Mouse (Mus musculus): ENCODE measurements around the gene Npc2. TPM values are rescaled to one million over a fixed set of nuclear protein-coding genes. Genes with fewer than 3 reads are reported as not detected.

Npc2 gene
- total and polyA plus RNA-seq, 3 experiments, result 73.4 to 98.5 (median 89.0) TPM

- DNase-seq (ENCODE audit: extremely low read depth), result no peak
- 0 out of 2 replicates have a peak, but pooled peaks cover 3% of the 10 kb centered on the region for H3K79me2 ChIP-seq (replicated peaks; ENCODE audit: control insufficient read depth, extremely low read depth, insufficient read depth, poor library complexity, severe bottlenecking)
- peaks cover 3 to 20% of the 10 kb centered on the region in 2 experiments; a peak in 3 of 4 replicates for H3K4me1 ChIP-seq (ENCODE audit: control insufficient read depth in 1 of 2, insufficient read depth in 2 of 2)
- H3K36me3 ChIP-seq (replicated peaks in 1 of 2; ENCODE audit: control insufficient read depth in 1 of 2, insufficient read depth in 1 of 2, low read length in 1 of 2), result peaks cover 0 to 16% of the 10 kb centered on the region in 2 experiments
- TF ChIP-seq MAZ (IDR thresholded peaks at IDR 0.05; ENCODE audit: low read depth, low read length), result no peak
- no peaks in the 10 kb centered on the region for H3K27me3 ChIP-seq (replicated peaks)
- H3K9ac ChIP-seq (ENCODE audit: insufficient read depth, low read depth), result no peak overlapping the region
- dilution Hi-C loops (cut with MboI; ENCODE audit: extremely low pct_ligation_motif_present, extremely low pct_unique_long_range_greater_than_20kb, low sequenced_read_pairs), result no loop called here
- H3K4me3 ChIP-seq (replicated peaks in 1 of 3; ENCODE audit: low read depth in 2 of 3, low read length in 2 of 3, poor library complexity in 1 of 3), result no peak overlapping the region
- H3K9me3 ChIP-seq (replicated peaks; ENCODE audit: low read length), result no peaks in the 10 kb centered on the region
- in situ Hi-C loops (cut with MboI; ENCODE audit: low pct_ligation_motif_present, low pct_unique_long_range_greater_than_20kb, low sequenced_read_pairs), result no loop called here
- no peak overlapping the region for H3K27ac ChIP-seq (ENCODE audit: insufficient read depth, low read depth)
- no peak overlapping the region for H3K4me2 ChIP-seq (ENCODE audit: insufficient read depth, low read depth, poor library complexity, severe bottlenecking)
Measured at GRCm38 (mm10) chr12:84776229-84776628, 3.3 kb upstream of the Npc2 start.

- TF ChIP-seq TCF12 (IDR thresholded peaks at IDR 0.05; ENCODE audit: low read depth, low read length), result no peak
- TF ChIP-seq PAX5 (IDR thresholded peaks at IDR 0.05; ENCODE audit: low read length), result no peak
- Histone ChIP-seq H3K36me3 (replicated peaks in 1 of 2; ENCODE audit: control insufficient read depth in 1 of 2, insufficient read depth in 1 of 2, low read length in 1 of 2) (peaks cover 0 to 29% of the 10 kb centered on the region in 2 experiments), H3K9me3 (replicated peaks; ENCODE audit: low read length) (no peaks in the 10 kb centered on the region), H3K4me2 (ENCODE audit: insufficient read depth, low read depth, poor library complexity, severe bottlenecking) (no peak overlapping the region), H3K4me1 (ENCODE audit: control insufficient read depth in 1 of 2, insufficient read depth in 2 of 2) (peaks cover 7 to 32% of the 10 kb centered on the region in 2 experiments; a peak in 3 of 4 replicates), H3K27ac (ENCODE audit: insufficient read depth, low read depth) (no peak overlapping the region), H3K79me2 (replicated peaks; ENCODE audit: control insufficient read depth, extremely low read depth, insufficient read depth, poor library complexity, severe bottlenecking) (0 out of 2 replicates have a peak, but pooled peaks cover 3% of the 10 kb centered on the region), H3K4me3 (replicated peaks in 1 of 3; ENCODE audit: low read depth in 2 of 3, low read length in 2 of 3, poor library complexity in 1 of 3) (no peak overlapping the region), H3K27me3 (replicated peaks) (no peaks in the 10 kb centered on the region), H3K9ac (ENCODE audit: insufficient read depth, low read depth) (no peak overlapping the region; the same call in 1 of the 2 replicates)
- in situ Hi-C loops (cut with MboI; ENCODE audit: low pct_ligation_motif_present, low pct_unique_long_range_greater_than_20kb, low sequenced_read_pairs) (no loop called here), dilution Hi-C loops (cut with MboI; ENCODE audit: extremely low pct_ligation_motif_present, extremely low pct_unique_long_range_greater_than_20kb, low sequenced_read_pairs) (no loop called here)
- no peak for DNase-seq (ENCODE audit: extremely low read depth)
Measured at GRCm38 (mm10) chr12:84774376-84774775, 1.4 kb upstream of the Npc2 start.

GRCm38 (mm10) chr12:84773476-84773875, 524 bp upstream of the Npc2 start:
- H3K4me1 ChIP-seq (ENCODE audit: control insufficient read depth in 1 of 2, insufficient read depth in 2 of 2), result peaks cover 7 to 38% of the 10 kb centered on the region in 2 experiments; a peak in 3 of 4 replicates

GRCm38 (mm10) chr12:84771981-84772520, 901 bp downstream of the Npc2 start:
- no peak for DNase-seq (ENCODE audit: extremely low read depth)
- dilution Hi-C loops (cut with MboI; ENCODE audit: extremely low pct_ligation_motif_present, extremely low pct_unique_long_range_greater_than_20kb, low sequenced_read_pairs), result no loop called here
- in situ Hi-C loops (cut with MboI; ENCODE audit: low pct_ligation_motif_present, low pct_unique_long_range_greater_than_20kb, low sequenced_read_pairs), result no loop called here
- Histone ChIP-seq H3K79me2 (replicated peaks; ENCODE audit: control insufficient read depth, extremely low read depth, insufficient read depth, poor library complexity, severe bottlenecking) (0 out of 2 replicates have a peak, but pooled peaks cover 3% of the 10 kb centered on the region), H3K9me3 (replicated peaks; ENCODE audit: low read length) (no peaks in the 10 kb centered on the region), H3K36me3 (replicated peaks in 1 of 2; ENCODE audit: control insufficient read depth in 1 of 2, insufficient read depth in 1 of 2, low read length in 1 of 2) (peaks cover 5 to 38% of the 10 kb centered on the region in 2 experiments), H3K9ac (ENCODE audit: insufficient read depth, low read depth) (peak overlapping the region; percentile 78), H3K4me2 (ENCODE audit: insufficient read depth, low read depth, poor library complexity, severe bottlenecking) (peak overlapping the region; percentile 84), H3K4me1 (ENCODE audit: control insufficient read depth in 1 of 2, insufficient read depth in 2 of 2) (peaks cover 16 to 51% of the 10 kb centered on the region in 2 experiments), H3K27me3 (replicated peaks) (no peaks in the 10 kb centered on the region), H3K4me3 (replicated peaks in 1 of 3; ENCODE audit: low read depth in 2 of 3, low read length in 2 of 3, poor library complexity in 1 of 3) (peak overlapping the region; percentile 67 to 95 (median 82)), H3K27ac (ENCODE audit: insufficient read depth, low read depth) (no peak overlapping the region)
- TF ChIP-seq SMC3 (IDR thresholded peaks at IDR 0.05; ENCODE audit: low read depth, low read length), result no peak

More at GRCm38 (mm10) chr12:84773476-84773875, 524 bp upstream of the Npc2 start:
- H3K9me3 ChIP-seq (replicated peaks; ENCODE audit: low read length), result no peaks in the 10 kb centered on the region
- dilution Hi-C loops (cut with MboI; ENCODE audit: extremely low pct_ligation_motif_present, extremely low pct_unique_long_range_greater_than_20kb, low sequenced_read_pairs), result no loop called here
- peaks cover 5 to 36% of the 10 kb centered on the region in 2 experiments for H3K36me3 ChIP-seq (replicated peaks in 1 of 2; ENCODE audit: control insufficient read depth in 1 of 2, insufficient read depth in 1 of 2, low read length in 1 of 2)
- 0 out of 2 replicates have a peak, but pooled peaks cover 3% of the 10 kb centered on the region for H3K79me2 ChIP-seq (replicated peaks; ENCODE audit: control insufficient read depth, extremely low read depth, insufficient read depth, poor library complexity, severe bottlenecking)
- in situ Hi-C loops (cut with MboI; ENCODE audit: low pct_ligation_motif_present, low pct_unique_long_range_greater_than_20kb, low sequenced_read_pairs), result no loop called here
- no peaks in the 10 kb centered on the region for H3K27me3 ChIP-seq (replicated peaks)
- 0 out of 2 replicates have a peak overlapping the region, but pooled peaks have one; percentile 1 for H3K27ac ChIP-seq (ENCODE audit: insufficient read depth, low read depth)
- peak overlapping the region; percentile 67 to 89 (median 79) for H3K4me3 ChIP-seq (replicated peaks in 1 of 3; ENCODE audit: low read depth in 2 of 3, low read length in 2 of 3, poor library complexity in 1 of 3)
- peak overlapping the region; percentile 75 for H3K9ac ChIP-seq (ENCODE audit: insufficient read depth, low read depth)
- no peak for TF ChIP-seq ZKSCAN1 (IDR thresholded peaks at IDR 0.05; ENCODE audit: borderline replicate concordance, low read depth, low read length)
- 0 out of 2 replicates have a peak, but pooled peaks have one; percentile 0 for TF ChIP-seq IRF4 (IDR thresholded peaks at IDR 0.05; ENCODE audit: low read depth, low read length)
- no peak for DNase-seq (ENCODE audit: extremely low read depth)
- peak overlapping the region; percentile 60 for H3K4me2 ChIP-seq (ENCODE audit: insufficient read depth, low read depth, poor library complexity, severe bottlenecking)

Data from CH12.LX (cell line).